Comparison of ENCODE assay signal across 8 mouse cellular contexts in genomic region chr15:96802034-96802728, GRCm38 (mm10).
DNase-seq lines count a peak whose midpoint lies in the region; ATAC-seq and TF ChIP-seq lines count a peak whose summit lies in the region.
"Had no signal": no experiment of that assay in that cellular context is flagged by ENCODE, and none has a peak within 500 bp of the region (broad histone marks: within the 10 kb centered on the region; RNA-seq: fewer than 3 reads in every experiment).

No protein-coding gene starts in this region.

- ATAC-seq in intestine, embryonic 15.5 days = peak; percentile 84

- peaks cover 0 to 24% of the 10 kb centered on the region in 2 experiments; a peak in 2 of 4 replicates for H3K36me3 ChIP-seq in MEL (ENCODE audit: control insufficient read depth in 1 of 2, insufficient read depth in 2 of 2, low read length in 2 of 2)
- H3K36me3 ChIP-seq in intestine, embryonic 15.5 days = no peaks in the 10 kb centered on the region
- H3K36me3 ChIP-seq: hindbrain, embryonic 13.5 days had no signal

- no peaks in the 10 kb centered on the region for H3K9me3 ChIP-seq in MEL (replicated peaks; ENCODE audit: insufficient read depth, low read length)
- H3K9me3 ChIP-seq in intestine, embryonic 15.5 days = no peaks in the 10 kb centered on the region
- H3K9me3 ChIP-seq: hindbrain, embryonic 13.5 days had no signal

- no peak for TF ChIP-seq RAD21 in MEL (IDR thresholded peaks at IDR 0.05; ENCODE audit: low read depth, low read length)

- no peaks in the 10 kb centered on the region for H3K27me3 ChIP-seq in MEL (ENCODE audit: control insufficient read depth in 1 of 2, insufficient read depth in 2 of 2, low read length in 2 of 2)
- no peaks in the 10 kb centered on the region for H3K27me3 ChIP-seq in intestine, embryonic 15.5 days (replicated peaks)
- H3K27me3 ChIP-seq in cerebellum, adult 2 months (ENCODE audit: control insufficient read depth, insufficient read depth, low read length) = no peaks in the 10 kb centered on the region
- H3K27me3 ChIP-seq: hindbrain, embryonic 13.5 days had no signal

- H3K4me3 ChIP-seq in MEL (ENCODE audit: control insufficient read depth in 1 of 2, insufficient read depth in 1 of 2, low read depth in 2 of 2, low read length in 2 of 2) = peak overlapping the region; percentile 17 to 59; a peak in 3 of 4 replicates
- no peak overlapping the region for H3K4me3 ChIP-seq in intestine, embryonic 15.5 days (replicated peaks)
- H3K4me3 ChIP-seq in cerebellum, adult 2 months (replicated peaks; ENCODE audit: insufficient read depth, low read depth, low read length) = no peak overlapping the region
- H3K4me3 ChIP-seq: hindbrain, embryonic 13.5 days had no signal

- H3K4me1 ChIP-seq in MEL (ENCODE audit: control insufficient read depth in 1 of 2, insufficient read depth in 2 of 2, low read length in 2 of 2) = peaks cover 16 to 32% of the 10 kb centered on the region in 2 experiments
- H3K4me1 ChIP-seq in intestine, embryonic 15.5 days (replicated peaks) = peaks cover 11% of the 10 kb centered on the region
- H3K4me1 ChIP-seq in cerebellum, adult 2 months (ENCODE audit: control insufficient read depth, insufficient read depth, low read length) = no peaks in the 10 kb centered on the region
- H3K4me1 ChIP-seq: hindbrain, embryonic 13.5 days had no signal

- peak; percentile 79 to 85 for TF ChIP-seq EP300 in MEL (IDR thresholded peaks at IDR 0.05; ENCODE audit: low read depth in 1 of 2, low read length in 2 of 2)

- 35% methylated on average over 9 of the region's 9 CpGs for WGBS in intestine, embryonic 15.5 days
- WGBS in cerebellum, adult 2 months = 80% methylated on average over 9 of the region's 9 CpGs

- TF ChIP-seq CTCF in MEL (IDR thresholded peaks at IDR 0.05 in 2 of 3, conservative IDR thresholded peaks at IDR 0.05 in 1 of 3; ENCODE audit: control insufficient read depth in 1 of 3, insufficient read depth in 1 of 3, low read depth in 2 of 3, low read length in 3 of 3, poor library complexity in 1 of 3, severe bottlenecking in 1 of 3) = no peak
- no peak for TF ChIP-seq CTCF in cerebellum, adult 2 months (IDR thresholded peaks at IDR 0.05; ENCODE audit: borderline replicate concordance, insufficient read depth, low read depth, low read length)

- peak overlapping the region; percentile 44 for H3K9ac ChIP-seq in MEL (ENCODE audit: control insufficient read depth, low read depth, low read length, poor library complexity, severe bottlenecking)
- no peak overlapping the region for H3K9ac ChIP-seq in intestine, embryonic 15.5 days
- H3K9ac ChIP-seq: hindbrain, embryonic 13.5 days had no signal

- peak overlapping the region; percentile 71 for H3K27ac ChIP-seq in MEL (ENCODE audit: control insufficient read depth, low read depth, low read length)
- H3K27ac ChIP-seq in intestine, embryonic 15.5 days = peak overlapping the region; percentile 61
- H3K27ac ChIP-seq in cerebellum, adult 2 months (ENCODE audit: insufficient read depth, low read length) = no peak overlapping the region
- H3K27ac ChIP-seq: hindbrain, embryonic 13.5 days had no signal

- no peak overlapping the region for H3K4me2 ChIP-seq in intestine, embryonic 15.5 days (replicated peaks)
- H3K4me2 ChIP-seq: hindbrain, embryonic 13.5 days had no signal

- no peak for TF ChIP-seq POLR2A in MEL (IDR thresholded peaks at IDR 0.05; ENCODE audit: control insufficient read depth in 1 of 2, insufficient read depth in 1 of 2, low read depth in 1 of 2, low read length in 2 of 2, poor library complexity in 1 of 2)
- no peak for TF ChIP-seq POLR2A in cerebellum, adult 2 months (IDR thresholded peaks at IDR 0.05; ENCODE audit: borderline replicate concordance, insufficient read depth, low read length)

- no peaks in the 10 kb centered on the region for H3K79me2 ChIP-seq in MEL (ENCODE audit: control insufficient read depth, insufficient read depth, low read length, poor library complexity)

- peak; percentile 78 for DNase-seq in MEL (ENCODE audit: low read depth, low spot score)
- DNase-seq in adrenal gland, adult (ENCODE audit: inconsistent age in 2 of 2, low spot score in 1 of 2) = peak; percentile 55 to 79
- peak; percentile 82 for DNase-seq in lung, postnatal 36 days
- DNase-seq in embryo, embryonic 10.5 days (ENCODE audit: low spot score) = no peak
- no peak for DNase-seq in thymus, postnatal 25 days
- no peak for DNase-seq in cerebellum, adult 2 months

TF ChIP-seq in MEL, 35 proteins besides CTCF, POLR2A, EP300 and RAD21:
- TF ChIP-seq ZMIZ1 (IDR thresholded peaks at IDR 0.05; ENCODE audit: low read depth, low read length) (no peak), MAFK (IDR thresholded peaks at IDR 0.05; ENCODE audit: borderline replicate concordance, low read depth, low read length) (no peak), GATA1 (IDR thresholded peaks at IDR 0.05; ENCODE audit: low read depth, low read length) (peak; percentile 86), MYB (IDR thresholded peaks at IDR 0.05; ENCODE audit: low read depth, low read length) (peak; percentile 42; the same call in 1 of the 2 replicates), RCOR1 (IDR thresholded peaks at IDR 0.05; ENCODE audit: low read depth, low read length) (no peak; the same call in none of the 2 replicates), JUND (IDR thresholded peaks at IDR 0.05; ENCODE audit: low read depth, low read length) (peak; percentile 72; the same call in 1 of the 2 replicates), ZC3H11A (IDR thresholded peaks at IDR 0.05; ENCODE audit: low read depth, low read length) (no peak), TAL1 (IDR thresholded peaks at IDR 0.05; ENCODE audit: low read length) (0 out of 2 replicates have a peak, but pooled peaks have one; percentile 19), USF2 (IDR thresholded peaks at IDR 0.05; ENCODE audit: borderline replicate concordance in 1 of 2, insufficient read depth in 1 of 2, low read depth in 1 of 2, low read length in 2 of 2) (no peak), HCFC1 (IDR thresholded peaks at IDR 0.05; ENCODE audit: low read depth, low read length) (peak; percentile 39), MAX (IDR thresholded peaks at IDR 0.05; ENCODE audit: low read length) (peak; percentile 44), TBP (IDR thresholded peaks at IDR 0.05; ENCODE audit: low read depth, low read length) (0 out of 2 replicates have a peak, but pooled peaks have one; percentile 8), MXI1 (IDR thresholded peaks at IDR 0.05; ENCODE audit: low read depth, low read length) (0 out of 2 replicates have a peak, but pooled peaks have one; percentile 33), TCF12 (IDR thresholded peaks at IDR 0.05; ENCODE audit: low read depth, low read length) (peak; percentile 59), USF1 (IDR thresholded peaks at IDR 0.05; ENCODE audit: low read depth, low read length) (no peak), ETS1 (IDR thresholded peaks at IDR 0.05; ENCODE audit: low read depth, low read length) (peak; percentile 82), SMC3 (IDR thresholded peaks at IDR 0.05; ENCODE audit: low read depth, low read length) (peak; percentile 4; the same call in 1 of the 2 replicates), NRF1 (IDR thresholded peaks at IDR 0.05; ENCODE audit: insufficient read depth, low read depth, low read length, poor library complexity, severe bottlenecking) (no peak), MEF2A (IDR thresholded peaks at IDR 0.05; ENCODE audit: extremely low read depth, insufficient replicate concordance, low read depth, low read length, poor library complexity, severe bottlenecking) (no peak)

Comparison
In these comparisons a context has a peak if more than half of its experiments do, and no peak if none do; other contexts are left out.
1. DNase-seq: peak in MEL (single experiment), adrenal gland, adult (2 of 2) and lung, postnatal 36 days (single experiment); none in embryo, embryonic 10.5 days (single experiment), thymus, postnatal 25 days (single experiment) and cerebellum, adult 2 months (0 of 2).
2. H3K4me3 ChIP-seq: peak in MEL (2 of 2); none in intestine, embryonic 15.5 days (single experiment) and cerebellum, adult 2 months (single experiment).